Mouse (Mus musculus): ENCODE measurements at regions not wholly inside any gene's neighbourhood (a gene's known extent, or its start where the extent isn't known, plus 50 kb on each side); places are given as distances from the start of the nearest gene placed in this dataset.

DNA sequence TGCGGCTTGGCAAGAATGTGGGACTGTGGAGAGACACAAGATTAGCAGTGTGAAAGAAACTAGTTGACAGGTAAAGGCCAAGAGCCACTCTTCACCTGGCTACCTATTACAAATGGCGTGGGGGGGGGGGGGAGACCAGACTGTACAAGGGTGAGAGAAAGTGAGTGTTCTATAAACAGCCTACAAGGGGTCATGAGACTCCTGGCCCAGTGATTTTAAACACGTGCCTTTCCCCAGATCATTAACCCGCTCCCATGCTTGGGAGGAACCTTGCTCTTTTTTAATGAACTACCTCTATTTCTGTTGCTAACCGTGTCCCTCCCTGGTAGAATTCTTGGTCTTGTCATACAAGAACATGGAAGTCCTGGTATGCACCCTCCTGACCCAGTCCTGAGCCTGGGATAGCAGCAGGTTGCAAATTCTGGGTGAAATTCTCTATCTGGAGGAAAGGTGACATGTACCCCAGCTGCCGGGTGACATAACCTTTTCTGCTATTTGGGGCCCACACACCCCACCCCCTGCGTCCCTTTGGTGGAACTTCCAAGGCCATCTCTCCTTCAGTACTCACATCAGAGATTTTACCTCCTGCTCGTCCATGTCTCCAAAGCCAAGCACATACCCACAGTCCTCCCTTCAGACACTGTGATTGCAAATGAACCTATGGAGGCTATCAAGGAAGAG lies 340.8 kb upstream of the Hs6st1 start:
- Histone ChIP-seq H3K36me3 (ENCODE audit: control insufficient read depth, insufficient read depth, low read length) (no peaks in the 10 kb centered on the region), H3K4me1 (ENCODE audit: control insufficient read depth, insufficient read depth, insufficient read length, low read length) (no peaks in the 10 kb centered on the region), H3K27ac (ENCODE audit: insufficient read depth, low read depth, low read length) (no peak overlapping the region), H3K4me3 (ENCODE audit: low read depth, low read length) (no peak overlapping the region), H3K27me3 (ENCODE audit: control insufficient read depth, insufficient read depth, low read length) (no peaks in the 10 kb centered on the region)
- TF ChIP-seq POLR2A (IDR thresholded peaks at IDR 0.05; ENCODE audit: low read depth, low read length) (no peak), CTCF (IDR thresholded peaks at IDR 0.05; ENCODE audit: extremely low read depth, insufficient read length, insufficient replicate concordance, low read depth, low read length) (no peak)
- 87% methylated on average over 8 of the region's 8 CpGs for WGBS

DNA sequence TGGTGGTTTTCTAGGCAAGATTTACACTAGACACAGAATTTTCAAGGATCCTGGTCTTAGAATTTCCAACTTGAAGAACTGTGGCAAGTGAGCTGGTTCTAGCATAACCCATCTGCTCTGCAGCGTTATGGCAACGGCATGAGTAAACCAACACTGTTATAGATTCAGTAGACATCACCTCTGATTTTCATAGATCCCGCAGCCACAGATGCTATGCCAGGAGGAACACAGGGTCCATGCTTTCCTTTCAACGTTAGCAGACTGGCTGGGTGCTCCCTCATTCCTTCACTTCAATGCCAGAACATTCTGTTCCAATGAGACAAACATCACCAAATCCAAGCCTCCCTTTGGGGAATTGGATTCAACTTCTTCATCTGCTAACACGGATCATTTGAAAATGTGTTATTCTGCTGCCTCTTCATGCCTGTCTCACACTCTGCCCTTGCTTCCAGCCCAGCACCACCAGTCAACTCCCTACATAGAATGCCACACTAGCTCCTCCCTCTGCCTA lies 338.4 kb upstream of the Hs6st1 start:
- Histone ChIP-seq H3K27ac (ENCODE audit: insufficient read depth, low read depth, low read length) (no peak overlapping the region), H3K4me3 (ENCODE audit: low read depth, low read length) (no peak overlapping the region), H3K4me1 (ENCODE audit: control insufficient read depth, insufficient read depth, insufficient read length, low read length) (no peaks in the 10 kb centered on the region), H3K27me3 (ENCODE audit: control insufficient read depth, insufficient read depth, low read length) (no peaks in the 10 kb centered on the region), H3K36me3 (ENCODE audit: control insufficient read depth, insufficient read depth, low read length) (no peaks in the 10 kb centered on the region)
- 80% methylated on average over 5 of the region's 5 CpGs for WGBS
- TF ChIP-seq CTCF (IDR thresholded peaks at IDR 0.05; ENCODE audit: extremely low read depth, insufficient read length, insufficient replicate concordance, low read depth, low read length) = no peak
- no peak for TF ChIP-seq POLR2A (IDR thresholded peaks at IDR 0.05; ENCODE audit: low read depth, low read length)

DNA sequence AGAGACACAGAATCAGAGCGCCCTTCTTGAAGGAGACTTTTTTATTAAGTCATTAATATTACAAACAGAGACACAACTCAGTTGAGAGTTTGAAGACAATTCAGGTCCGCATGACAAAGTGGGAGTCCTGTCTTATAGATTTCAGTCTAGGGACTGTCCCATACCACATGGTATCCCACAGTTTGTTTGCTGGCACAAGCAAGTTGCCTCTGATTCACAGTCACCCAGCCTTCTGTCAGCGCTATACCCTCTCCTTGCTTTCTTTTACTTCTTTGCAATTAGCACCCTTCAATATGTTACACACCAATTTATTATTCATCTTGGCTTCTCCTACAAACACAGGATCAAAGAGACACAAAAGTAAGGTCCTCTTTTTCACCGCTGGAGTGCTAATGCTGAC lies 337.9 kb upstream of the Hs6st1 start:
- no peak for TF ChIP-seq CTCF (IDR thresholded peaks at IDR 0.05; ENCODE audit: extremely low read depth, insufficient read length, insufficient replicate concordance, low read depth, low read length)
- no peak for TF ChIP-seq POLR2A (IDR thresholded peaks at IDR 0.05; ENCODE audit: low read depth, low read length)
- H3K4me1 ChIP-seq (ENCODE audit: control insufficient read depth, insufficient read depth, insufficient read length, low read length) = no peaks in the 10 kb centered on the region
- H3K27me3 ChIP-seq (ENCODE audit: control insufficient read depth, insufficient read depth, low read length) = no peaks in the 10 kb centered on the region
- no peaks in the 10 kb centered on the region for H3K36me3 ChIP-seq (ENCODE audit: control insufficient read depth, insufficient read depth, low read length)
- no peak overlapping the region for H3K4me3 ChIP-seq (ENCODE audit: low read depth, low read length)
- H3K27ac ChIP-seq (ENCODE audit: insufficient read depth, low read depth, low read length) = no peak overlapping the region
- 74% methylated on average over 4 of the region's 4 CpGs for WGBS

DNA sequence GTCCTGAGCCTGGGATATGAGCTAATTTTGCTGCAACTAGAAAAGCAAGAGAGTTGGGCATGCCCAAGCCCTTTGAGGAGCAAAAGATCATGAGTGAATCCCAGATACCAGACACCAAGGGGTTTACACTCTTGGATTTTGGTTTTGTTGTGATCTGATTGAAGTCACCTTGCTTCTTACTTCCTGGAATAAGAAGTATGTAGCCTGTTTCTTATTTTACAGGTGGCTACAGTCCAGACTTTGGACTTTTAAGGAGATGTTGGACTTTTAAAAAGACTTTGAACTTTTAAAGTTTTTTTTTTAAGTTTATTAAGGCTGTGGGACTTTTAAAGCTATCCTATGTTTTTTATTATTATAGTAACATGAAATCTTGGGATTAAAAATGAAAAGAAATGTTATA lies 332.0 kb upstream of the Hs6st1 start:
- no peaks in the 10 kb centered on the region for H3K4me1 ChIP-seq (ENCODE audit: control insufficient read depth, insufficient read depth, insufficient read length, low read length)
- TF ChIP-seq CTCF (IDR thresholded peaks at IDR 0.05; ENCODE audit: extremely low read depth, insufficient read length, insufficient replicate concordance, low read depth, low read length) (no peak), POLR2A (IDR thresholded peaks at IDR 0.05; ENCODE audit: low read depth, low read length) (no peak)
- H3K36me3 ChIP-seq (ENCODE audit: control insufficient read depth, insufficient read depth, low read length) = no peaks in the 10 kb centered on the region
- no peaks in the 10 kb centered on the region for H3K27me3 ChIP-seq (ENCODE audit: control insufficient read depth, insufficient read depth, low read length)
- no peak overlapping the region for H3K4me3 ChIP-seq (ENCODE audit: low read depth, low read length)
- H3K27ac ChIP-seq (ENCODE audit: insufficient read depth, low read depth, low read length) = no peak overlapping the region

DNA sequence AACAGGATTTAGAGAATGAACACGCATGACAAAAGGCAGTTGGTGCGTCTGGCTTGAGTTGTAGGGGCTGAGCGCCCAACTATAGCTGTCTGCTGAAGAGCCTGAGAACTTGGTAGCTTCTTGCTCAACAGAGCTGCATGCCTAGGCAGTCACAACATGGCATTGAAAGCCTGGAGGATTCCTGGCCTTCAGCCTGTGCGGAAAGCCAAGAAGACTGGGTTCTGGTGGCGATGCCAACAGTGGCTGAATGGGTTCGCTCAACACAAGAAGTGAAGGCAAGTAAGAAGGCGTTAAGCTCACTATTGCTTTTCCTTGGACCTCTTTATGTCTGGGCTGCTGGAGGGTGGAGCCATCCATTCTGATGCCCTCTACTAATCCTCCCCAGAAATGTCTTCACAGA lies 318.6 kb upstream of the Hs6st1 start:
- Histone ChIP-seq H3K27ac (ENCODE audit: insufficient read depth, low read depth, low read length) (no peak overlapping the region), H3K27me3 (ENCODE audit: control insufficient read depth, insufficient read depth, low read length) (no peaks in the 10 kb centered on the region), H3K4me3 (ENCODE audit: low read depth, low read length) (no peak overlapping the region), H3K36me3 (ENCODE audit: control insufficient read depth, insufficient read depth, low read length) (no peaks in the 10 kb centered on the region), H3K4me1 (ENCODE audit: control insufficient read depth, insufficient read depth, insufficient read length, low read length) (no peaks in the 10 kb centered on the region)
- TF ChIP-seq CTCF (IDR thresholded peaks at IDR 0.05; ENCODE audit: extremely low read depth, insufficient read length, insufficient replicate concordance, low read depth, low read length) (no peak), POLR2A (IDR thresholded peaks at IDR 0.05; ENCODE audit: low read depth, low read length) (no peak)
- WGBS = 94% methylated on average over 7 of the region's 7 CpGs

DNA sequence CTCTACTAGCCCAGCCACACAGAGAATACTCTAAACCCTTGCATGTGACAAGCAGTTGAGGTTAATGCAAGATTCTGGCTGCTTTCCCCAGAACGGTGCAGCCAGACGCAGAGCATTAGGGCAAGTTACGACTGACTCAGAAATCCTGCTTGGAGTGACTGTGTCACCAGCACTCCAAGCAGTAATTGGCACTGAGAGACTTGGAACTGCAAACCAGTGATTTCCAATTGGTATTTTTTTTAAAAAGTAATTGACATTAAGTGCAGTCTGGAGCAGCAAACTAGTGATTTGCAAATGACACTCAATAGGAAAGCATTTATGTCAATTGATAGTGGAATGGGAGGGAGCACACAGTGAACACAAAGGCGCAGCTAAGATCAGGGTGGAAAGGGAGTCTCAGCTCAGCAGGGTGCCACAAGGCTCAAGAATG lies 318.1 kb upstream of the Hs6st1 start:
- WGBS = 71% methylated on average over 4 of the region's 4 CpGs
- Histone ChIP-seq H3K4me1 (ENCODE audit: control insufficient read depth, insufficient read depth, insufficient read length, low read length) (no peaks in the 10 kb centered on the region), H3K36me3 (ENCODE audit: control insufficient read depth, insufficient read depth, low read length) (no peaks in the 10 kb centered on the region), H3K27me3 (ENCODE audit: control insufficient read depth, insufficient read depth, low read length) (no peaks in the 10 kb centered on the region), H3K4me3 (ENCODE audit: low read depth, low read length) (no peak overlapping the region), H3K27ac (ENCODE audit: insufficient read depth, low read depth, low read length) (no peak overlapping the region)
- TF ChIP-seq CTCF (IDR thresholded peaks at IDR 0.05; ENCODE audit: extremely low read depth, insufficient read length, insufficient replicate concordance, low read depth, low read length) = no peak
- TF ChIP-seq POLR2A (IDR thresholded peaks at IDR 0.05; ENCODE audit: low read depth, low read length) = no peak

DNA sequence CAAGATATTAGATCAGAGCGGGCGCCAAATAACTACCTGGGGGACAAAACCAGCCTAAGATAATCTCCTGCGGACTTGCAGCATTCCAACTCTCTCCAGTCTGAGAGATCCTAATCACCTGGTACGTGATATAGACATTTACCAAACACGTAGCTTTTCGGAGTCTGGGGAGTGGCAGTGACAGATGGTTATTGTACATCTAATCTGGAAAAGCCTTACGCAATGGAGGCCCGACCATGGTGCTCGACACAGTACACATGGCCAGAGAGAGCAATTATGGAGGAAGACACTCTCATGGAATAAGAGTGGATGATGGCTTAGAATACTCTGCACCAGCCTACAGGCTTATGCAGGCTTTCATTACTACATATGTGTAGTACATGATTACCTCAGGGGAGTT lies 315.6 kb upstream of the Hs6st1 start:
- no peak for TF ChIP-seq POLR2A (IDR thresholded peaks at IDR 0.05; ENCODE audit: low read depth, low read length)
- no peak for TF ChIP-seq CTCF (IDR thresholded peaks at IDR 0.05; ENCODE audit: extremely low read depth, insufficient read length, insufficient replicate concordance, low read depth, low read length)
- WGBS = 62% methylated on average over 9 of the region's 9 CpGs
- H3K36me3 ChIP-seq (ENCODE audit: control insufficient read depth, insufficient read depth, low read length) = no peaks in the 10 kb centered on the region
- H3K4me3 ChIP-seq (ENCODE audit: low read depth, low read length) = no peak overlapping the region
- H3K27ac ChIP-seq (ENCODE audit: insufficient read depth, low read depth, low read length) = no peak overlapping the region
- no peaks in the 10 kb centered on the region for H3K27me3 ChIP-seq (ENCODE audit: control insufficient read depth, insufficient read depth, low read length)
- no peaks in the 10 kb centered on the region for H3K4me1 ChIP-seq (ENCODE audit: control insufficient read depth, insufficient read depth, insufficient read length, low read length)
